Mouse (Mus musculus): ENCODE measurements at regions not wholly inside any gene's neighbourhood (a gene's known extent, or its start where the extent isn't known, plus 50 kb on each side); places are given as distances from the start of the nearest gene placed in this dataset.

- TF ChIP-seq CTCF (IDR thresholded peaks at IDR 0.05) (no peak), POLR2A (IDR thresholded peaks at IDR 0.05; ENCODE audit: insufficient read depth, low read depth, low read length) (no peak)
Observed at GRCm38 (mm10) chr2:19148812-19149211, 50.3 kb upstream of the Armc3 start.

Measured in heart, adult 2 months (tissue).